Mouse (Mus musculus): Measurements from ENCODE around the gene Pon3.

GRCm38 (mm10) chr6:5233812-5234211 is 22.3 kb downstream of the Pon3 start:
- no peak for TF ChIP-seq CTCF (IDR thresholded peaks at IDR 0.05; ENCODE audit: borderline replicate concordance, control insufficient read depth, extremely low read depth, insufficient read depth, low read length, poor library complexity)
- TF ChIP-seq POLR2A (IDR thresholded peaks at IDR 0.05; ENCODE audit: control insufficient read depth, extremely low read depth, insufficient read depth, low read length, poor library complexity), result no peak
